Mouse (Mus musculus): ENCODE results near the gene Zmynd8. TPM values are rescaled to one million over a fixed set of nuclear protein-coding genes. Genes with fewer than 3 reads are reported as not detected.

Gene Zmynd8
- polyA plus RNA-seq, 1 experiment from 2014 or later: 57.0 TPM

GRCm38 (mm10) chr2:165922994-165923393 is 24.2 kb upstream of the Zmynd8 start:
- no peaks in the 10 kb centered on the region for H3K27me3 ChIP-seq
- H3K36me3 ChIP-seq: no peaks in the 10 kb centered on the region
- WGBS: 86% methylated on average over 3 of the region's 3 CpGs
- H3K27ac ChIP-seq: no peak overlapping the region
- ATAC-seq (ENCODE audit: insufficient number of reproducible peaks, insufficient read depth, low FRiP score, low TSS enrichment, low read depth): no peak
- no peak overlapping the region for H3K4me3 ChIP-seq (replicated peaks)
- H3K4me2 ChIP-seq: no peak overlapping the region
- peaks cover 11% of the 10 kb centered on the region for H3K4me1 ChIP-seq (replicated peaks)
- H3K9me3 ChIP-seq: peaks cover 4% of the 10 kb centered on the region; the same call in 1 of the 2 replicates
- no peak overlapping the region for H3K9ac ChIP-seq (replicated peaks)

DNA sequence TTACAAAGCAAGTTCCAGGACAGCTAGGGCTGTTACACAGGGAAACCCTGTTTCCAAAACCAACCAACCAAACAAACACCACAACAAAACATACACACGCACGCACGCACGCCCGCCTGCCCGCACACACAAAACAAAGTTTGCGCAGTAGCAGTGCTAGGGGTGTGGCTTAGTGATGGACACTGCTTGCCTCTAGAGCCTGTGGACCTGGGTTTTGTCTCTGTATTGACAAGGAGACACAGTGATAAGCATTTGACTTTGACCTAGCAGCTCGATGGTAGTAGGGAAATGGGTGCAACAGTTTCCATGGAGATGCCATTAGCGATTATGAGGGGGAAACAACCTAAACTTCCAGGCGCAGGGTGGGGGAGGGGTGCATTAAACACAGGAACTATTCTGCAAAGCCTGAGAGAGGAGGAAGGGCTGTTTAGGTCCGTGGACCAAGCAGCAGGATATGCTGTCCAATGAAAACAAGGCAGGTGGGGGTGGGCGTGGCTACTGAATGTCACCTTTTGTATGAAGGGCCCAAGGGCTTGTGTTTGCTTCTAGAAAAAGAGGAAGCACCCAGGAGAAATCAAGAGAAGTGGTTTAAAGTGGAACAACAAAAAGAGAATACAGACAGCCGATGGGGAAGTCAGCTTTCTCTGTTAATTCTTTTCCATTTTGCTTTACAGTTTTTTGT is 23.4 kb upstream of the Zmynd8 start:
- Histone ChIP-seq H3K4me3 (replicated peaks) (no peak overlapping the region), H3K27me3 (no peaks in the 10 kb centered on the region), H3K4me2 (no peak overlapping the region), H3K36me3 (no peaks in the 10 kb centered on the region), H3K4me1 (replicated peaks) (peaks cover 11% of the 10 kb centered on the region), H3K27ac (no peak overlapping the region), H3K9me3 (no peaks in the 10 kb centered on the region), H3K9ac (replicated peaks) (no peak overlapping the region)
- ATAC-seq (ENCODE audit: insufficient number of reproducible peaks, insufficient read depth, low FRiP score, low TSS enrichment, low read depth): no peak
- WGBS: 58% methylated on average over 13 of the region's 13 CpGs

- WGBS: 20% methylated on average over 11 of the region's 11 CpGs
- peak; percentile 73 for ATAC-seq (ENCODE audit: insufficient number of reproducible peaks, insufficient read depth, low FRiP score, low TSS enrichment, low read depth)
- H3K36me3 ChIP-seq: no peaks in the 10 kb centered on the region
- no peaks in the 10 kb centered on the region for H3K27me3 ChIP-seq
- H3K4me3 ChIP-seq (replicated peaks): no peak overlapping the region
- H3K4me1 ChIP-seq (replicated peaks): 0 out of 2 replicates have a peak, but pooled peaks cover 2% of the 10 kb centered on the region
- H3K27ac ChIP-seq: no peak overlapping the region
- H3K9ac ChIP-seq (replicated peaks): no peak overlapping the region
- H3K4me2 ChIP-seq: no peak overlapping the region
- no peaks in the 10 kb centered on the region for H3K9me3 ChIP-seq
Observed at GRCm38 (mm10) chr2:165914298-165914697, 15.5 kb upstream of the Zmynd8 start.

DNA sequence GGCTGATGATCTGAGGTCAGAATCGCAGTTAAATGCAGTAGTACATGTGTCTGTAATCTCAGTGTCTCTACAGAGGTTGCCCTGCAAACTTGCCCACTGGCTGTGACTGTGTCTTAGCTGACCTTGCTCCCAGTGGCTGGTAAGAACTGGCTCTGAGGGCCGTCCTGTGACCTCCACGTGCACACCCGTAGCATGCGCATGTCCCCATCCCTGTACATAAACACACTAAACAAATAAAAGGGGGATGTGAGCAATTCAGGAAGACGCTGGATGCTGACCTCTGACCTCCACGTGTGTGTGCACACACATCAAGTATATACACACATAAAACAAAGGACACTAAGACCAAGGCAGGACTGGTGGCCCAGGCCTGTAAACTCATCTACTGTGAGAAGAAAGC is 14.3 kb upstream of the Zmynd8 start:
- Histone ChIP-seq H3K4me1 (replicated peaks) (0 out of 2 replicates have a peak, but pooled peaks cover 2% of the 10 kb centered on the region), H3K4me2 (no peak overlapping the region), H3K9me3 (no peaks in the 10 kb centered on the region), H3K27me3 (no peaks in the 10 kb centered on the region), H3K27ac (no peak overlapping the region), H3K36me3 (no peaks in the 10 kb centered on the region), H3K4me3 (replicated peaks) (no peak overlapping the region), H3K9ac (replicated peaks) (no peak overlapping the region)
- WGBS: 53% methylated on average over 7 of the region's 7 CpGs
- ATAC-seq (ENCODE audit: insufficient number of reproducible peaks, insufficient read depth, low FRiP score, low TSS enrichment, low read depth): no peak

- H3K4me3 ChIP-seq (replicated peaks): no peak overlapping the region
- H3K9me3 ChIP-seq: no peaks in the 10 kb centered on the region
- H3K27me3 ChIP-seq: no peaks in the 10 kb centered on the region
- H3K27ac ChIP-seq: peak overlapping the region; percentile 12; the same call in 1 of the 2 replicates
- H3K4me2 ChIP-seq: no peak overlapping the region
- no peak overlapping the region for H3K9ac ChIP-seq (replicated peaks)
- ATAC-seq (ENCODE audit: insufficient number of reproducible peaks, insufficient read depth, low FRiP score, low TSS enrichment, low read depth): no peak
- H3K4me1 ChIP-seq (replicated peaks): peaks cover 12% of the 10 kb centered on the region; the same call in 1 of the 2 replicates
- no peaks in the 10 kb centered on the region for H3K36me3 ChIP-seq
Observed at GRCm38 (mm10) chr2:165909731-165910130, 10.9 kb upstream of the Zmynd8 start.

DNA sequence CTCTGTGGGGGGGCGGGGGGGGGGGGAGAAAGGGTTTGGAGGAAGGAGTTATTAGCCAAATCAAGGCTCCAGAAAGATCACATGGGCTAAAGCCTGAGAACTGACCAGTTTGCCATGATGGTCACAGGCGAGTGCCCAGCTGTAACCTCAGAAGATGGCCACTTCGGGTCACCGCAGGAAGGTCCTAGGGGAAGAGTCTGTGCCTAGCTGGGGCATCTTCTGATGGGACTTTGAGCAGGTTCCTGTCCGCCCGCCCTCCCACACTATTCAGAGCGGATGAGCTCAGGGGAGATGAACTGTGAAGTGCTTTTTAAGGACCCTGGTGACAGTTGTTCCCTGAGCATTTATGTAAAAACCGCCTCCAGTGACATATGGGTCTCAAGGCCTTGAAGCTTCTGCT is 8.4 kb upstream of the Zmynd8 start:
- H3K27me3 ChIP-seq: no peaks in the 10 kb centered on the region
- no peak overlapping the region for H3K4me2 ChIP-seq
- WGBS: 42% methylated on average over 8 of the region's 8 CpGs
- no peaks in the 10 kb centered on the region for H3K36me3 ChIP-seq
- H3K4me3 ChIP-seq (replicated peaks): no peak overlapping the region
- ATAC-seq (ENCODE audit: insufficient number of reproducible peaks, insufficient read depth, low FRiP score, low TSS enrichment, low read depth): no peak
- H3K9ac ChIP-seq (replicated peaks): no peak overlapping the region
- no peak overlapping the region; the same call in 1 of the 2 replicates for H3K27ac ChIP-seq
- no peaks in the 10 kb centered on the region for H3K9me3 ChIP-seq
- H3K4me1 ChIP-seq (replicated peaks): peaks cover 9% of the 10 kb centered on the region; the same call in 1 of the 2 replicates

- Histone ChIP-seq H3K27me3 (no peaks in the 10 kb centered on the region), H3K27ac (peak overlapping the region; percentile 42; the same call in 1 of the 2 replicates), H3K4me1 (replicated peaks) (peaks cover 9% of the 10 kb centered on the region; the same call in 1 of the 2 replicates), H3K9me3 (no peaks in the 10 kb centered on the region), H3K36me3 (no peaks in the 10 kb centered on the region), H3K9ac (replicated peaks) (no peak overlapping the region), H3K4me2 (no peak overlapping the region), H3K4me3 (replicated peaks) (no peak overlapping the region)
- 29% methylated on average over 15 of the region's 15 CpGs for WGBS
- ATAC-seq (ENCODE audit: insufficient number of reproducible peaks, insufficient read depth, low FRiP score, low TSS enrichment, low read depth): 0 out of 2 replicates have a peak, but pooled peaks have one; percentile 2
Observed at GRCm38 (mm10) chr2:165906332-165906945, 7.6 kb upstream of the Zmynd8 start.

- 8% methylated on average over 3 of the region's 3 CpGs for WGBS
- Histone ChIP-seq H3K9me3 (no peaks in the 10 kb centered on the region), H3K4me1 (replicated peaks) (peaks cover 32% of the 10 kb centered on the region), H3K4me3 (replicated peaks) (no peak overlapping the region), H3K4me2 (peak overlapping the region; percentile 44), H3K27ac (peak overlapping the region; percentile 94), H3K36me3 (no peaks in the 10 kb centered on the region), H3K9ac (replicated peaks) (no peak overlapping the region), H3K27me3 (no peaks in the 10 kb centered on the region)
- ATAC-seq (ENCODE audit: insufficient number of reproducible peaks, insufficient read depth, low FRiP score, low TSS enrichment, low read depth): no peak
Observed at GRCm38 (mm10) chr2:165901127-165901384, 2.2 kb upstream of the Zmynd8 start.

- Histone ChIP-seq H3K4me1 (replicated peaks) (peaks cover 37% of the 10 kb centered on the region), H3K36me3 (no peaks in the 10 kb centered on the region), H3K27me3 (no peaks in the 10 kb centered on the region), H3K4me3 (replicated peaks) (no peak overlapping the region), H3K9me3 (no peaks in the 10 kb centered on the region), H3K4me2 (peak overlapping the region; percentile 44), H3K27ac (peak overlapping the region; percentile 94), H3K9ac (replicated peaks) (no peak overlapping the region; the same call in 1 of the 2 replicates)
- WGBS: 3% methylated on average over 23 of the region's 23 CpGs
- ATAC-seq (ENCODE audit: insufficient number of reproducible peaks, insufficient read depth, low FRiP score, low TSS enrichment, low read depth): peak; percentile 63; the same call in 1 of the 2 replicates
Observed at GRCm38 (mm10) chr2:165900351-165901126, 1.7 kb upstream of the Zmynd8 start.

DNA sequence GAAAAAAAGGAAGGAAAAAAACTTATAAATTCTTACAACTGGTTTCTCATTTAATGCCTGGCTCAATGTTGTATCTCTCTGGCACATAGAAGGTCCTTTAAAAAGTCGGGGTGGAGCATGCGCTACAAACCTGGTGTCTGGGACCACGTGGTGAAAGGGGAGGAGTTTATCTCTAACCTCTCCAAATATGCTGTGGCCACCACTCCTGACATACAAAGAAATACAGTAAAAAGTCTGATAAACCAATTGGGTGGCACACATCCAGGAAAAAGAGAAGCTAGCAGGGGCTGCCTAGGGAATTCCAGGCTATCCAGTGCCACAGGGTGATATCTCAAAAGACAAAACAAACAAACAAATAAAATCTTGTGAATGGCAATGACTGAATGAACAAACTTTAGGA is 1.1 kb upstream of the Zmynd8 start:
- H3K4me2 ChIP-seq: peak overlapping the region; percentile 44
- no peak for ATAC-seq (ENCODE audit: insufficient number of reproducible peaks, insufficient read depth, low FRiP score, low TSS enrichment, low read depth)
- H3K4me1 ChIP-seq (replicated peaks): peaks cover 41% of the 10 kb centered on the region
- WGBS: 14% methylated on average over 3 of the region's 3 CpGs
- H3K9me3 ChIP-seq: no peaks in the 10 kb centered on the region
- no peaks in the 10 kb centered on the region for H3K27me3 ChIP-seq
- 0 out of 2 replicates have a peak overlapping the region, but pooled peaks have one; percentile 1 for H3K9ac ChIP-seq (replicated peaks)
- no peak overlapping the region for H3K4me3 ChIP-seq (replicated peaks)
- no peaks in the 10 kb centered on the region for H3K36me3 ChIP-seq
- peak overlapping the region; percentile 94 for H3K27ac ChIP-seq

GRCm38 (mm10) chr2:165899474-165899873 is 658 bp upstream of the Zmynd8 start:
- ATAC-seq (ENCODE audit: insufficient number of reproducible peaks, insufficient read depth, low FRiP score, low TSS enrichment, low read depth): no peak
- 34% methylated on average over 6 of the region's 6 CpGs for WGBS
- no peak overlapping the region for H3K4me3 ChIP-seq (replicated peaks)

More at GRCm38 (mm10) chr2:165899474-165899873, 658 bp upstream of the Zmynd8 start:
- Histone ChIP-seq H3K4me1 (replicated peaks) (peaks cover 43% of the 10 kb centered on the region), H3K4me2 (no peak overlapping the region), H3K9me3 (no peaks in the 10 kb centered on the region), H3K36me3 (no peaks in the 10 kb centered on the region), H3K27me3 (no peaks in the 10 kb centered on the region), H3K27ac (peak overlapping the region; percentile 94), H3K9ac (replicated peaks) (no peak overlapping the region)

Measured in limb, embryonic 12.5 days (tissue).